Comparison of ENCODE assay signal across 22 mouse cellular contexts in genomic region chr16:5156495-5156894, GRCm38 (mm10). TPM values are rescaled to one million over a fixed set of nuclear protein-coding genes. Genes with fewer than 3 reads are reported as not detected.
A peak's percentile ranks its signal among the peaks of the same experiment; 100 is the strongest.
DNase-seq lines count a peak whose midpoint lies in the region; ATAC-seq and TF ChIP-seq lines count a peak whose summit lies in the region.
"Had no signal": no experiment of that assay in that cellular context is flagged by ENCODE, and none has a peak within 500 bp of the region (broad histone marks: within the 10 kb centered on the region; RNA-seq: fewer than 3 reads in every experiment).

No protein-coding gene starts in this region.

- no peaks in the 10 kb centered on the region for H3K4me1 ChIP-seq in embryonic facial prominence, embryonic 15.5 days
- H3K4me1 ChIP-seq in embryonic facial prominence, embryonic 10.5 days = peaks cover 12% of the 10 kb centered on the region; the same call in 1 of the 2 replicates
- H3K4me1 ChIP-seq: embryonic facial prominence, embryonic 13.5 days; forebrain, embryonic 15.5 days had no signal

- no peaks in the 10 kb centered on the region for H3K36me3 ChIP-seq in embryonic facial prominence, embryonic 15.5 days
- no peaks in the 10 kb centered on the region for H3K36me3 ChIP-seq in embryonic facial prominence, embryonic 10.5 days (replicated peaks)
- H3K36me3 ChIP-seq: embryonic facial prominence, embryonic 13.5 days; forebrain, embryonic 15.5 days; G1E had no signal

- no peak overlapping the region for H3K9ac ChIP-seq in embryonic facial prominence, embryonic 15.5 days
- H3K9ac ChIP-seq: embryonic facial prominence, embryonic 13.5 days; forebrain, embryonic 13.5 days; forebrain, embryonic 15.5 days; forebrain, postnatal 0 days had no signal

- 0 out of 2 replicates have a peak, but pooled peaks have one; percentile 8 for ATAC-seq in embryonic facial prominence, embryonic 15.5 days (ENCODE audit: insufficient number of reproducible peaks, low FRiP score, low TSS enrichment, low read depth)
- ATAC-seq: activated CD4-positive, CD25-positive, alpha-beta regulatory T cell, adult 4 months; CD4-positive, CD25-positive, alpha-beta regulatory T cell, adult 4 months; forebrain, embryonic 13.5 days; forebrain, embryonic 15.5 days; forebrain, postnatal 0 days; Patski had no signal

- no peak for TF ChIP-seq CTCF in gastrocnemius, adult 2 months (IDR thresholded peaks at IDR 0.05)

- 42% methylated on average over 2 of the region's 2 CpGs for WGBS in embryonic facial prominence, embryonic 15.5 days
- 60% methylated on average over 2 of the region's 2 CpGs for WGBS in embryonic facial prominence, embryonic 10.5 days

- H3K4me2 ChIP-seq in embryonic facial prominence, embryonic 15.5 days (replicated peaks) = no peak overlapping the region
- H3K4me2 ChIP-seq: embryonic facial prominence, embryonic 13.5 days; forebrain, embryonic 13.5 days; forebrain, embryonic 15.5 days had no signal

- no peaks in the 10 kb centered on the region for H3K9me3 ChIP-seq in embryonic facial prominence, embryonic 15.5 days (replicated peaks)
- H3K9me3 ChIP-seq in embryonic facial prominence, embryonic 10.5 days = no peaks in the 10 kb centered on the region
- H3K9me3 ChIP-seq: embryonic facial prominence, embryonic 13.5 days; forebrain, embryonic 13.5 days; forebrain, embryonic 15.5 days; G1E had no signal

- no peaks in the 10 kb centered on the region for H3K27me3 ChIP-seq in embryonic facial prominence, embryonic 15.5 days
- no peaks in the 10 kb centered on the region for H3K27me3 ChIP-seq in embryonic facial prominence, embryonic 10.5 days (replicated peaks; ENCODE audit: low read depth, poor library complexity, severe bottlenecking)
- H3K27me3 ChIP-seq: embryonic facial prominence, embryonic 13.5 days; forebrain, embryonic 15.5 days had no signal

- no peak overlapping the region for H3K27ac ChIP-seq in embryonic facial prominence, embryonic 15.5 days (replicated peaks)
- H3K27ac ChIP-seq in embryonic facial prominence, embryonic 10.5 days (replicated peaks) = no peak overlapping the region
- H3K27ac ChIP-seq in gastrocnemius, adult 2 months = peak overlapping the region; percentile 92
- H3K27ac ChIP-seq: embryonic facial prominence, embryonic 13.5 days; forebrain, embryonic 13.5 days; forebrain, embryonic 15.5 days had no signal

- no peak overlapping the region for H3K4me3 ChIP-seq in embryonic facial prominence, embryonic 15.5 days (replicated peaks)
- H3K4me3 ChIP-seq in embryonic facial prominence, embryonic 10.5 days = no peak overlapping the region
- no peak overlapping the region for H3K4me3 ChIP-seq in gastrocnemius, adult 2 months
- H3K4me3 ChIP-seq: embryonic facial prominence, embryonic 13.5 days; forebrain, embryonic 13.5 days; forebrain, embryonic 15.5 days had no signal

- DNase-seq in embryonic facial prominence, embryonic 10.5 days (ENCODE audit: low spot score) = no peak
- peak; percentile 71 for DNase-seq in gastrocnemius, adult 2 months
- DNase-seq in gastrocnemius, postnatal 14 days = no peak
- DNase-seq in skeletal muscle tissue, adult 2 months (ENCODE audit: low read depth, low spot score) = peak; percentile 57
- DNase-seq: adrenal gland, adult 8-10 months; adrenal gland, postnatal 14 days; adrenal gland, postnatal 36 days; B cell, adult 2 months; cerebellum, adult 11-12 months; cerebellum, adult 2 months; cerebellum, adult 9-10 months; cerebellum, postnatal 10 days; cerebellum, postnatal 25 days; forebrain, postnatal 0 days had no signal

- intact Hi-C loops in gastrocnemius, adult 2 months (cut with DNase I) = no loop called here
- intact Hi-C loops in gastrocnemius, postnatal 14 days (cut with DNase I; ENCODE audit: low total_unique reads) = no loop called here

RNA-seq across cellular contexts. Expression of gene Sec14l5, which starts 9.6 kb away (rescaled TPM):
- polyA plus RNA-seq in embryonic facial prominence, embryonic 15.5 days (2015; fragmentation: Nextera tagmentation; extraction: Ambion mirVana) = 0.35 TPM in 2 replicates
- 0.10 and 0.16 TPM in 2 replicates for polyA plus RNA-seq in embryonic facial prominence, embryonic 10.5 days (2016; fragmentation: Nextera tagmentation; extraction: Ambion mirVana)
- 10 to 100 TPM in 1 of 2 experiments, 1 to 10 TPM in 1; 7.6 to 16.1 TPM for total RNA-seq in gastrocnemius, adult 2 months (2021)
- 10 to 100 TPM in 1 of 2 experiments, 1 to 10 TPM in 1; 7.4 to 11.3 TPM for total RNA-seq in gastrocnemius, postnatal 14 days (2021)
- polyA plus RNA-seq: activated CD4-positive, CD25-positive, alpha-beta regulatory T cell, adult 4 months; CD4-positive, CD25-positive, alpha-beta regulatory T cell, adult 4 months; G1E; Patski had no signal

RNA-seq across cellular contexts. Expression of gene Ppl, which starts 24.3 kb away (rescaled TPM):
- 45.8 and 52.3 TPM in 2 replicates for polyA plus RNA-seq in embryonic facial prominence, embryonic 15.5 days (2015; fragmentation: Nextera tagmentation; extraction: Ambion mirVana)
- polyA plus RNA-seq in embryonic facial prominence, embryonic 10.5 days (2016; fragmentation: Nextera tagmentation; extraction: Ambion mirVana) = 1.8 and 2.4 TPM in 2 replicates
- total RNA-seq in gastrocnemius, adult 2 months (2021) = 1 to 10 TPM; 2.5 to 3.7 TPM
- under 1 TPM; 0.27 to 0.43 TPM for total RNA-seq in gastrocnemius, postnatal 14 days (2021)
- polyA plus RNA-seq: G1E had no signal

RNA-seq across cellular contexts. Expression of gene Nagpa, which starts 47.3 kb away (rescaled TPM):
- 21.1 and 21.7 TPM in 2 replicates for polyA plus RNA-seq in embryonic facial prominence, embryonic 15.5 days (2015; fragmentation: Nextera tagmentation; extraction: Ambion mirVana)
- 15.9 and 16.2 TPM in 2 replicates for polyA plus RNA-seq in embryonic facial prominence, embryonic 10.5 days (2016; fragmentation: Nextera tagmentation; extraction: Ambion mirVana)
- total RNA-seq in gastrocnemius, adult 2 months (2021) = 1 to 10 TPM; 5.6 to 6.7 TPM
- 1 to 10 TPM; 6.8 to 7.2 TPM for total RNA-seq in gastrocnemius, postnatal 14 days (2021)

Comparison
In these comparisons a context has a peak if more than half of its experiments do, and no peak if none do; other contexts are left out.
1. DNase-seq: peak in gastrocnemius, adult 2 months (single experiment) and skeletal muscle tissue, adult 2 months (single experiment); none in embryonic facial prominence, embryonic 10.5 days (single experiment) and gastrocnemius, postnatal 14 days (single experiment).